In genomic region chr2:135578135-135578534, GRCm38 (mm10) we compare ENCODE assay signal across 10 mouse cellular contexts.
A peak's percentile ranks its signal among the peaks of the same experiment; 100 is the strongest.
DNase-seq lines count a peak whose midpoint lies in the region; ATAC-seq lines count a peak whose summit lies in the region.
"Had no signal": no experiment of that assay in that cellular context is flagged by ENCODE, and none has a peak within 500 bp of the region (broad histone marks: within the 10 kb centered on the region; RNA-seq: fewer than 3 reads in every experiment).

No protein-coding gene starts in this region.

- no peaks in the 10 kb centered on the region for H3K27me3 ChIP-seq in hindbrain, embryonic 14.5 days (ENCODE audit: control insufficient read depth, insufficient read depth, low read length)
- no peaks in the 10 kb centered on the region for H3K27me3 ChIP-seq in hindbrain, embryonic 12.5 days

- no peaks in the 10 kb centered on the region for H3K36me3 ChIP-seq in hindbrain, embryonic 14.5 days (replicated peaks; ENCODE audit: control insufficient read depth, insufficient read depth)
- H3K36me3 ChIP-seq in hindbrain, embryonic 12.5 days, result no peaks in the 10 kb centered on the region

- H3K4me2 ChIP-seq in hindbrain, embryonic 14.5 days (replicated peaks), result no peak overlapping the region
- H3K4me2 ChIP-seq in hindbrain, embryonic 12.5 days (replicated peaks), result no peak overlapping the region

- no peaks in the 10 kb centered on the region; the same call in 1 of the 2 replicates for H3K4me1 ChIP-seq in hindbrain, embryonic 14.5 days (replicated peaks; ENCODE audit: control insufficient read depth, insufficient read depth, low read length)
- no peaks in the 10 kb centered on the region for H3K4me1 ChIP-seq in hindbrain, embryonic 12.5 days

- peak; percentile 74; the same call in 1 of the 2 replicates for ATAC-seq in hindbrain, embryonic 14.5 days (ENCODE audit: low FRiP score)
- no peak for ATAC-seq in hindbrain, embryonic 12.5 days (ENCODE audit: low FRiP score)
- ATAC-seq in megakaryocyte progenitor cell, adult 5-6 weeks (replicated peaks; ENCODE audit: poor library complexity), result no peak
- ATAC-seq: intestine, embryonic 16.5 days had no signal

- no peaks in the 10 kb centered on the region for H3K9me3 ChIP-seq in hindbrain, embryonic 14.5 days (ENCODE audit: control insufficient read depth, low read length)
- H3K9me3 ChIP-seq in hindbrain, embryonic 12.5 days (replicated peaks), result no peaks in the 10 kb centered on the region

- no peak for DNase-seq in hindbrain, embryonic 14.5 days (ENCODE audit: low spot score)
- DNase-seq in 3T3-L1 (ENCODE audit: low read depth, low spot score) (peak; percentile 32), adipocyte (ENCODE audit: low spot score) (peak; percentile 91)
- DNase-seq in kidney, postnatal 25 days, result peak; percentile 30 to 46
- no peak for DNase-seq in spleen, adult 12 weeks (ENCODE audit: low spot score)
- DNase-seq: gastrocnemius, postnatal 36 days had no signal

- H3K27ac ChIP-seq in hindbrain, embryonic 14.5 days, result 0 out of 2 replicates have a peak overlapping the region, but pooled peaks have one; percentile 16
- no peak overlapping the region for H3K27ac ChIP-seq in hindbrain, embryonic 12.5 days
- H3K27ac ChIP-seq: liver, embryonic 14.5 days had no signal

- no peak overlapping the region for H3K9ac ChIP-seq in hindbrain, embryonic 14.5 days
- no peak overlapping the region for H3K9ac ChIP-seq in hindbrain, embryonic 12.5 days
- H3K9ac ChIP-seq: liver, embryonic 14.5 days had no signal

- 39% methylated on average over 5 of the region's 5 CpGs for WGBS in hindbrain, embryonic 14.5 days
- WGBS in hindbrain, embryonic 12.5 days, result 39% methylated on average over 5 of the region's 5 CpGs

- no peak overlapping the region for H3K4me3 ChIP-seq in hindbrain, embryonic 14.5 days (replicated peaks; ENCODE audit: low read length)
- H3K4me3 ChIP-seq in hindbrain, embryonic 12.5 days, result no peak overlapping the region

Comparison
In these comparisons a context has a peak if more than half of its experiments do, and no peak if none do; other contexts are left out.
1. DNase-seq: peak in 3T3-L1 (single experiment), adipocyte (single experiment) and kidney, postnatal 25 days (2 of 2); none in hindbrain, embryonic 14.5 days (single experiment) and spleen, adult 12 weeks (single experiment).